Mouse (Mus musculus) heart, postnatal 4 days (tissue): ENCODE results near the gene Cdk14. TPM values are rescaled to one million over a fixed set of nuclear protein-coding genes. Genes with fewer than 3 reads are reported as not detected.

Experiments used
- DNase-seq: peaks from one replicate; pipeline ENCODE4 v3.0.0; 2021
- microRNA-seq, 2 experiments: library from miRNA; unstranded; fragments of <30 nt; microRNA quantifications; one replicate each; pipeline ENCODE4 v1.2.0; 2021 to 2022
- total RNA-seq, 2 experiments: library from RNA; stranded (reverse); gene quantifications; 2 replicates each; pipeline ENCODE4 v1.2.3; 2021

Cdk14 gene
- total RNA-seq, 2 experiments from 2014 or later, result 26.6 to 27.4 TPM

DNA sequence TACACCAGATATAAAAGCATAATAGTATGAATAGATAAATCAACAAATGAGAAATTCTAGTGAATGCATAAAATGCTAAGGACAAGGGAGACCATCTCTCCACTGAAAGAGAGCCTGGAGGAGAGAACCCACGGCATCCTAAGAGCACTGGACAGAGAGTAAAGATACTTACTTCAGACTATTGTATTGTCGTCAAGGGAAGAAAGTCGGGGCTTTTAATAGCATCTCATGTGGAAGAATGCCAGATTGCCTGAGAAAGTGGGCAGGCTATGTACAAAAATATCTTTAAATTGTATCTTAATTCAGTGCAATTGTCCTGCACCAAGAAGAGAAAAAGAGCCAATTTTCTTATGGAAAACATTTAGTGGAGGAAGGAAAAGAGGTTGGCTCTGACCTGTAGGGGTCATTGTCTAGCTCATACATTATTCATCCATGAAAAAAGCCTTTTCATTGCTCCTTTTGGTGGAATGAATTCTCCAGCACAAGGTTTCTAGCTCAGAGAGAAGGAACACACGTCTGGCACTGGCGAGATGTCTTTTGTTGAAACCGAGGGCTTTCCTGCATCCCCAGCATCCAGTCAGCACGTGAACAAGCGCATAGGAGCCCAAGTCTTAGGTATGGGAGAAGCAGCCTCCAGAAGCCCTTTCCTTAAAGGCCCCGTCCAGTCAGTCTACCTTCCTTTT lies 646.9 kb downstream of the Cdk14 start:
- no peak for DNase-seq

DNA sequence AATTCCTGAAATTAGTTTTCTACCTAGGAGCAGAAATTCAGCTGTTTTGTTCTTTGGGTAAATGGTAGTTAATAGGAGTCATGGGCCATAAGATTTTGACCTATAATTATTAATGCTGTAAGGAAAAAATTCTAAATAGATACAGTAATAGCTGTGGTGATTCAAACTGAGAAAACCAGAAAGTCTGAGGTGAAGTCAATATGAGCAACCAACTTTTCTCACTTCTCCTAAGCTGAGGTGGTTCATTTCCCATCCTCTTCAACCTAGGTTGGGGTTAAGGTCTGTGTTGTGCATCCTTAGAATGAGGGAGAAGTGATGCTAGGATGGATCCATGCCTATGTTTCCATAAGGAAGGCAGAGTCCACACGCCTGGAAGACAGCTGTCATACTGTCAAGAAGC lies 649.5 kb downstream of the Cdk14 start:
- no peak for DNase-seq

GRCm38 (mm10) chr5:4767896-4768295 lies 652.2 kb downstream of the Cdk14 start:
- DNase-seq, result no peak

DNA sequence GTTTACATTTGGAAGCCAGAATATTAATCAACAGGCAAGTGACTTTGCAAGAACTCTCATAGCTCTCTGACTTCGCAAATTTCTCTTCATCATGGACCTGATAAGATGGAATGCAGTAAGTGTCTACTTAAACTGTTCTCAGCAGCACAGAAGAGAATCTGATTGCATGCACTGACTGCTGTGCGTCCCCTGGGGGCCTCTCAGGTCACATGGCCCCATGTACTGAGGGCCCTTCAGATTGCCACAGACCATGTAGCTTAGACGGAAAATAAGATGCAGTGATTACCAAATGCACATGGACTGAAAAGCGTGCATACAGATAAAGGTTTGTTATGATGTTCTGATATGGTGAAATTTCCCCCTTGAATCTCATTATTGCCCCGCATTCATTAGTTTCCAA lies 653.4 kb downstream of the Cdk14 start:
- no peak for DNase-seq

GRCm38 (mm10) chr5:4761891-4762290 lies 658.2 kb downstream of the Cdk14 start:
- DNase-seq, result no peak

- DNase-seq, result no peak
Measured at GRCm38 (mm10) chr5:4758331-4759080, 661.6 kb downstream of the Cdk14 start.

DNA sequence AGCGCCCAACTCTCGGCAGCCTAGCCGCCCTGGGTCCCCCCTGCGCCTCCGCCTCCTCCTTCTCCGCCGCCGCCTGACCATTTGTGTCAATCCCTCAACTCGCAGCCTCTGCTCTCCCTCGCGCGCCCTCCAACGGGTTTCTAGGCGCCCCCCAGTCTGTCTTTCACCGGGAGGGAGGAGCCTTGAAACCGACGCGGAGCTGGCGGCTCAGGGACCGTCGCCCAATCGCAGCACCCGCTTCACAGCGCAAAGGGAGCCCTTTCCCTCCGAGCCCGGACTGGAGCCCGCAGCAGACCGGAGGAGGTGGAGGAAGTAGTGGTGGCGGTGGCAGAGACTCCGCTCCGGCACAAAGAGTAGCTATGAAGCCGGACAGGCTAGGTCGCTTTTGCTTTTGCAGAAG lies 662.2 kb downstream of the Cdk14 start, which contains the start of gene Fzd1:
Fzd1 (minus strand) TSS at position 134 of the 400 bp plus-strand sequence.
- peak; percentile 95 for DNase-seq

DNA sequence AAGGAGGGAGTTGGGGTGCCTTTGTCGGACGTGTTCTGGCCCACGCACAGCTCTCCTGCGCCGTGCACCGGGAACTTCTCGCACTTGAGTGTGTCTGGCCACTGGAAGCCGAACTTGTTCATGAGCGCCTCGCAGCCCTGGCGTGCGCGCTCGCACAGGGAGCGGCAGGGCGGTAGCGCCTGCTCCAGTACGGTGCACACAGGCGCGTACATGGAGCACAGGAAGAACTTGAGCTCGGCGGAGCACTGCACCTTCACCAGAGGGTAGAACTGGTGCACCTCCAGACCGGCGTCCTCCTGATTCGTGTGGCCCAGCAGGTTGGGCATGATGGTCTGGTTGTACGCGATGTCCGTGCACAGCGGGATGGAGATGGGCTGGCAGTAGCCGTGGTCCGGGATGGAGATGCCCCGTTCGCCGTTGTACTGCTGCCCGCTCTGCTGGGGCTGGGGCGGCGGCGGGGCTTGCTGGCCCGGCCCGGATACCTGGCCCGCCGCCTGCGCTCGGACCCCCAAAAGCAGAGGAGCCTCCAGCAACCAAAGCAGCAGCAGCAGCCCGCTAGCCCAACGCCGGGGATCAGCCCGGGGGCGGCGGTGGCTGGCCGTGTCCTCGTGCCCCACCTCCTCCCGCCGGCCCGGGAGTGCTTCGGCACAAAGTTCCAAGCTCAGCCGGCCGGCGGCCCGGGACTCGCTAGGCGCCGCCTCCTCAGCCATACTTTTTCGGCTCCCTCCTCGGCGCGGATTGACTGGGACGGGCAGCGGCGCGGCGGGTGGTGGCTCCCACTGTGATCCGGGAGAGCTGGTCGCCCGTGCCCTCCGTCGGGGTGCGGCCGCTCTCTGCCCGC lies 663.0 kb downstream of the Cdk14 start:
- peak; percentile 78 for DNase-seq

GRCm38 (mm10) chr5:4756001-4756681 lies 664.0 kb downstream of the Cdk14 start:
- peak; percentile 48 for DNase-seq

DNA sequence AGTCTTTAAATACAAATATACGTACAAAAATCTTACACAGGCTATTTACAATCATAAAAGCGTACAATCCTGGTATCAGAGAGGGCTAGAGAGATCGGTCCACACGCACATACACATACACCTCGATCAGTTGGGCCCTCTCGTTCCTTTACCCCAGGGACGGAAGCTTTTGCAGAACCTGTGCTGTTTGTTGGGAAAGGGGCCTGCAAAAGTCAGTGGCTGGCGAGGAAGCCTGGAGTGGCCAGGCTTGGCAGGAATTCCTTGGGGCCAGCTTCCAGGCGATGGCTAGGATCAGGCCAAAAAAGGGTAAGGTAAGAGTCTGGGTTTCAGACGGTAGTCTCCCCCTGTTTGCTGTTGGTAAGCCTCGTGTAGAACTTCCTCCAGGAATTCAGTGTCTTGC lies 664.8 kb downstream of the Cdk14 start:
- no peak for DNase-seq

- peak; percentile 7 for DNase-seq
Measured at GRCm38 (mm10) chr5:4754701-4755281, 665.3 kb downstream of the Cdk14 start.

Small RNAs within 50 kb of the gene (microRNA-seq; reads per million reads assigned to microRNA genes)
- gene Gm25037 (0 reads per million in 2 experiments), gene Gm44483 (0 reads per million in 2 experiments)

Other genes with a start within 250 kb of the Cdk14 start
- gene 1700015F17Rik, start 58.8 kb upstream of the Cdk14 start, total RNA-seq, result not detected
- 10 to 100 TPM; 15.1 to 16.6 TPM for gene Cldn12, start 94.6 kb upstream of the Cdk14 start, total RNA-seq
- gene Gtpbp10, start 139.2 kb upstream of the Cdk14 start, total RNA-seq, result 10 to 100 TPM; 15.1 to 16.0 TPM
- not detected for gene Gm8773, start 153.5 kb upstream of the Cdk14 start, total RNA-seq
- 1 to 10 TPM; 3.3 to 3.9 TPM for gene Cfap69, start 243.9 kb upstream of the Cdk14 start, total RNA-seq